Mouse (Mus musculus) kidney, embryonic 15.5 days (tissue): ENCODE data around the gene Cchcr1. TPM values are rescaled to one million over a fixed set of nuclear protein-coding genes. Genes with fewer than 3 reads are reported as not detected.
"Not testable (repeated sequence)": the region's sequence is repeated elsewhere in the genome, so short reads cannot be mapped to it uniquely, and the experiment has no call there.

Experiments used
- ATAC-seq: fragments of 200-750 bp; cut with Nextera tagmentation; replicated peaks from 2 replicates; pipeline ENCODE4 v1.8.0; 2017; ENCODE audit warnings: moderate TSS enrichment; ENCODE audit not compliant: low FRiP score
- H3K27ac ChIP-seq: fragments of 300-500 bp; sonication (generic); 2 replicates; pipeline ENCODE4 v1.5.1; 2015; ENCODE audit warnings: mild to moderate bottlenecking, inconsistent platforms
- H3K27me3 ChIP-seq: fragments of 300-500 bp; sonication (generic); 2 replicates; pipeline ENCODE4 v1.6.1; 2015; ENCODE audit warnings: inconsistent platforms
- H3K36me3 ChIP-seq: fragments of 300-500 bp; sonication (generic); 2 replicates; pipeline ENCODE4 v1.6.1; 2015; ENCODE audit warnings: inconsistent platforms
- H3K4me1 ChIP-seq: fragments of 300-500 bp; sonication (generic); 2 replicates; pipeline ENCODE4 v1.6.1; 2015; ENCODE audit warnings: inconsistent platforms
- H3K4me2 ChIP-seq: fragments of 300-500 bp; sonication (generic); 2 replicates; pipeline ENCODE4 v1.6.1; 2015; ENCODE audit warnings: moderate library complexity, mild to moderate bottlenecking, inconsistent platforms
- H3K4me3 ChIP-seq: fragments of 300-500 bp; sonication (generic); replicated peaks from 2 replicates; pipeline ENCODE4 v1.5.1; 2015; ENCODE audit warnings: mild to moderate bottlenecking, inconsistent platforms
- H3K9ac ChIP-seq: fragments of 300-500 bp; sonication (generic); 2 replicates; pipeline ENCODE4 v1.6.1; 2015; ENCODE audit warnings: mild to moderate bottlenecking, inconsistent platforms
- H3K9me3 ChIP-seq: fragments of 300-500 bp; sonication (generic); replicated peaks from 2 replicates; pipeline ENCODE4 v1.6.1; 2016; ENCODE audit warnings: inconsistent platforms
- WGBS: fragments of 180-500 bp; shearing (Covaris S2); methylation state at CpG from one replicate; pipeline ENCODE4 v1.1.7; 2015; ENCODE audit warnings: mixed read lengths; 5-methylcytosine and 5-hydroxymethylcytosine counted together
- polyA plus RNA-seq: library from polyadenylated mRNA; unstranded; fragments of >200 nt; fragmentation: Nextera tagmentation; extraction: Ambion mirVana; gene quantifications from 2 replicates; pipeline ENCODE4 v1.2.1, GENCODE M21; 2015

Gene Cchcr1
- polyA plus RNA-seq, 1 experiment from 2014 or later = 21.7 TPM

DNA sequence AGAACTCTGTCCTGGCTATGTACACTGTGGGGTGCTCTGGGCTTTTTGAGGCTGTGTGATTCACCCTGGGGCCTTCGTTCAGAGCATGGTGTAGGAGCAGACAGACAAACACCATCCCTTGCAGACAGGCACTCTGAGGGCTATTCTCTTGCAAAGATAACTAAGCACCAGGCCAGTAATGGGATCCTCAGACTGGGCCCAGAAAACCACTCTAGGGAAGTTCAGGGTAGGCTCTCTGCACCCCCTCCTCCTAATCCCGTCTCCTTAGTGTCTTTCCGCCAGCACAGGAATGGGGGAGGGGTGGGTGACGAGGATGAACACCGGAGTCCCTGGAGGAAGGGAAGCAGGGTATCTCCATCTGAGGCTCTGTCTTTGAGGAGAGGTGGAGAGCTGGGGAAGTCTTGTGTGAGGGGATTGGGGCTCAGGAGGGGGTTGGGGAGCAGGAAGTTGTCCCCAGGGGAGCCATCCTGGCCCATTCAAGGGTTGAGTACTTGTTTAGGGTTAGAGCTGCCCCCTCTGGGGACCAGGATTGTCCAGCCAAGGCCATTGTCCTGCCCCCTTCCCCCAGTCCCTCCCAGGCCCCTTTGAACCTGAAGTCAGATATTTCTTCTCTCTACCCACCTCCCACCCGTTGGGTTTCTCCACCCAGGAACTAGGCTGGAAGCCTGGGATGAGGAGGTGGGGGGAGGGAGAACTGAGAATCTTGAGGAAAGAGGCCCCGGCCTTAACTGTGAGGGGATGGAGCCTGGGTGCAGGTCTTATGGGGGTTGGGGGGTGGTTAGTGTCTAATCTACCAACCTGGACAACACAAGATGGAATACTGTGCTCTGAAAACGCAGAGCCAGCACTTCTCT is 12.0 kb upstream of the Cchcr1 start:
- Histone ChIP-seq H3K27me3 (peaks cover 38% of the 10 kb centered on the region), H3K9me3 (no peaks in the 10 kb centered on the region), H3K4me1 (0 out of 2 replicates have a peak, but pooled peaks cover 3% of the 10 kb centered on the region), H3K9ac (no peak overlapping the region), H3K27ac (no peak overlapping the region), H3K36me3 (no peaks in the 10 kb centered on the region), H3K4me3 (no peak overlapping the region), H3K4me2 (no peak overlapping the region)
- ATAC-seq = no peak
- WGBS = 28% methylated on average over 8 of the region's 8 CpGs

DNA sequence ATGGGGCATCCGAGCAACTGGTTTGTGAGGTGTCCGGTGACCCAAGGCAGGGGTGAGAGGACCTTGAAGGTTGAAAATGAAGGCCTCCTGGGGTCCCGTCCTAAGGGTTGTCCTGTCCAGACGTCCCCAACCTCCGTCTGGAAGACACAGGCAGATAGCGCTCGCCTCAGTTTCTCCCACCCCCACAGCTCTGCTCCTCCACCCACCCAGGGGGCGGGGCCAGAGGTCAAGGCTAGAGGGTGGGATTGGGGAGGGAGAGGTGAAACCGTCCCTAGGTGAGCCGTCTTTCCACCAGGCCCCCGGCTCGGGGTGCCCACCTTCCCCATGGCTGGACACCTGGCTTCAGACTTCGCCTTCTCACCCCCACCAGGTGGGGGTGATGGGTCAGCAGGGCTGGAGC is 11.1 kb upstream of the Cchcr1 start, which contains the start of gene Pou5f1:
TSS of gene Pou5f1 (plus strand) at position 243 of the 400 bp plus-strand sequence.
- no peak within 1 kb of the TSS for H3K4me2 ChIP-seq
- H3K27me3 ChIP-seq = peaks cover 38% of the 10 kb centered on the region
- H3K4me3 ChIP-seq = no peak within 1 kb of the TSS
- no peak within 1 kb of the TSS for H3K9ac ChIP-seq
- no peak within 1 kb of the TSS for H3K27ac ChIP-seq
- 0 out of 2 replicates have a peak, but pooled peaks cover 3% of the 10 kb centered on the region for H3K4me1 ChIP-seq
- no peaks in the 10 kb centered on the region for H3K9me3 ChIP-seq
- 43% methylated on average over 13 of the region's 13 CpGs for WGBS
- H3K36me3 ChIP-seq = no peaks in the 10 kb centered on the region
- no peak for ATAC-seq

DNA sequence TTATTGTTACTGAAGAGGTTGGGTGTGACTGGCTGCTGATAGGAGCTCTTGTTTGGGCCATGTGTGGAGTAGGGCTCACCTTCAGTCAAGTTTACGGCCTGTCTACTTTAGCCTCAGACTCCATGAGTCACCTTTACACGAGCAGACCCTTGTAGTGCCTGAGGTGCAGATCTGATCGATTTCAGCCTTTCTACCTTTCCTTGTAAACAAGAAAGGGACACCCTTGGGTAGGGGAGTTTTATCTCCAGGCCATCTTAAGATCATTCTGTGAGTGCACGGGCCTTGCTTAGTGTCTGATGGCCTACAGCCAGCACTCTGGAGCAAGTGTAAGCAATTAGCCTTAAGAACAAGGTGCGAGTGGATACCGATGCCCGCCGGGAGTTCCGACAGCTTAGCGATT is 10.0 kb upstream of the Cchcr1 start:
- no peak overlapping the region for H3K27ac ChIP-seq
- 18% methylated on average over 10 of the region's 10 CpGs for WGBS
- H3K27me3 ChIP-seq = peaks cover 38% of the 10 kb centered on the region
- no peak overlapping the region for H3K4me3 ChIP-seq
- H3K9ac ChIP-seq = no peak overlapping the region
- no peak for ATAC-seq
- H3K4me2 ChIP-seq = no peak overlapping the region
- H3K4me1 ChIP-seq = 0 out of 2 replicates have a peak, but pooled peaks cover 3% of the 10 kb centered on the region
- H3K36me3 ChIP-seq = no peaks in the 10 kb centered on the region
- no peaks in the 10 kb centered on the region for H3K9me3 ChIP-seq

DNA sequence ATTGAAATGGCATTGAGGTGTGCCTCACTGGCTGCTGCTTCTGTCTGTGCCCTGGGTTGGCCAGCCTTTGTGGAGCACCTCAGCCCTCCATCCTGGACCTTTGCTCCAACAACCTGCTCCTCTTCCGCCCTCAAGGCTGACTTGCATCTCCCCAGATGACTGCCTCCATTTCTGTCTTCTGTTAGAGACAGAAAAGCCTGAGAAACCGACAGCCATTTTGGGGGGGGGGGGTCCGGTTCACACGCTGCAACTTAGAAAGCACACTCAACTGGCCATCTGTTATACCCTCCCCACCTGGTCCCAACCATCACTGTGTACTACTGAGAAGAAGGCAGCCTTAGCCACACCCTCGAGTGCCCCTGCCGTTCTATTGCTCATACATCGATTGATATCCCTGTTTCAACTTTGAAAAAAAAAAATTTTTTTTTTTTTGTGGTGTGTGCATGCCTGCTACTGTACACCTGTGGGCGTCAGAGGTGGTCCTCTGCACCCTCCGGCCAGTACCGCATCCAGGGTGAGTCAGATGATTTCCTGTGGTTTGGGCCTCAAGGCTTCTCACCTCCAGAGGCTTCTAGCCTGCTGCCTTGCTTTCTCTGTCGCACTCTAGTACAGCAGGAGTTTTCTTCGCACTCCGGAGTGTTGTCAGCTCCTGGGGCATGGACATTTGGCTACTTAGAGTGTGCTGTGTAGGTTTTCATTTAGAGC is 9.2 kb upstream of the Cchcr1 start:
- no peak overlapping the region for H3K4me3 ChIP-seq
- ATAC-seq = no peak
- no peaks in the 10 kb centered on the region for H3K4me1 ChIP-seq
- H3K9ac ChIP-seq = no peak overlapping the region
- H3K36me3 ChIP-seq = peaks cover 5% of the 10 kb centered on the region
- H3K9me3 ChIP-seq = no peaks in the 10 kb centered on the region
- H3K4me2 ChIP-seq = no peak overlapping the region
- peaks cover 38% of the 10 kb centered on the region for H3K27me3 ChIP-seq
- no peak overlapping the region for H3K27ac ChIP-seq
- 26% methylated on average over 13 of the region's 13 CpGs for WGBS

DNA sequence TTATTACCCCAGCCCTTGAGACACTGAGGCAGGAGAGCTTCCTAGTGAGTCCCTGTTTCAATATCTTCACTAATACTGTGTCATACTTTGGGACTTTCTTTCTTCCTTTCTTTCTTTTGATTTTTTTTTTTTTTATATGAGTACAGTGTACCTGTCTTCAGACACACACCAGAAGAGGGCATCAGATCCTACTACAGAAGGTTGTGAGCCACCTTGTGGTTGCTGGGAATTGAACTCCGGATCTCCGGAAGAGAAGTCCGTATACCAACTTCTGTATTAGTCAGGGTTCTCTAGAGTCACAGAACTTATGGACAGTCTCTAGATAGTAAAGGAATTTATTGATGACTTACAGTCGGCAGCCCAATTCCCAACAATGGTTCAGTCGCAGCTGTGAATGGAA is 8.6 kb upstream of the Cchcr1 start:
- not testable (repeated sequence) for ATAC-seq, H3K4me3 ChIP-seq, H3K27ac ChIP-seq, H3K36me3 ChIP-seq, H3K9ac ChIP-seq, H3K9me3 ChIP-seq, H3K4me2 ChIP-seq, H3K4me1 ChIP-seq
- H3K27me3 ChIP-seq = peaks cover 38% of the 10 kb centered on the region
- 61% methylated on average over 5 of the region's 5 CpGs for WGBS

DNA sequence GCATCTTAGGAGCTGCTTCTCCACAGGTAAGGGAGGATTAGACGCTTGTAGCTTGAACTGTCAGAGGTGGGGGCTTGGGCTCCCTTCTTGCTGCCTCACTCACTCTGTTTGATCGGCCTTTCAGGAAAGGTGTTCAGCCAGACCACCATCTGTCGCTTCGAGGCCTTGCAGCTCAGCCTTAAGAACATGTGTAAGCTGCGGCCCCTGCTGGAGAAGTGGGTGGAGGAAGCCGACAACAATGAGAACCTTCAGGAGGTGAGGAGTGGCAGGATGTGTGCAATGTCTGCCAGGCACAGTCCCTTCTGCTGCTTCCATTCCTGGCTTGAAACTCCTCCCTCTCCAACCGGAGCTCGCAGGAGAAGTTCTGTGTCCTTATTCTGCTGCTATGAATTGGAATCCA is 7.6 kb upstream of the Cchcr1 start:
- 0 out of 2 replicates have a peak, but pooled peaks have one; percentile 57 for ATAC-seq
- H3K27ac ChIP-seq = no peak overlapping the region
- H3K4me3 ChIP-seq = no peak overlapping the region
- WGBS = 29% methylated on average over 8 of the region's 8 CpGs
- no peak overlapping the region for H3K9ac ChIP-seq
- peaks cover 12% of the 10 kb centered on the region for H3K36me3 ChIP-seq
- peaks cover 4% of the 10 kb centered on the region for H3K4me1 ChIP-seq
- H3K27me3 ChIP-seq = peaks cover 38% of the 10 kb centered on the region
- H3K4me2 ChIP-seq = no peak overlapping the region
- H3K9me3 ChIP-seq = no peaks in the 10 kb centered on the region

DNA sequence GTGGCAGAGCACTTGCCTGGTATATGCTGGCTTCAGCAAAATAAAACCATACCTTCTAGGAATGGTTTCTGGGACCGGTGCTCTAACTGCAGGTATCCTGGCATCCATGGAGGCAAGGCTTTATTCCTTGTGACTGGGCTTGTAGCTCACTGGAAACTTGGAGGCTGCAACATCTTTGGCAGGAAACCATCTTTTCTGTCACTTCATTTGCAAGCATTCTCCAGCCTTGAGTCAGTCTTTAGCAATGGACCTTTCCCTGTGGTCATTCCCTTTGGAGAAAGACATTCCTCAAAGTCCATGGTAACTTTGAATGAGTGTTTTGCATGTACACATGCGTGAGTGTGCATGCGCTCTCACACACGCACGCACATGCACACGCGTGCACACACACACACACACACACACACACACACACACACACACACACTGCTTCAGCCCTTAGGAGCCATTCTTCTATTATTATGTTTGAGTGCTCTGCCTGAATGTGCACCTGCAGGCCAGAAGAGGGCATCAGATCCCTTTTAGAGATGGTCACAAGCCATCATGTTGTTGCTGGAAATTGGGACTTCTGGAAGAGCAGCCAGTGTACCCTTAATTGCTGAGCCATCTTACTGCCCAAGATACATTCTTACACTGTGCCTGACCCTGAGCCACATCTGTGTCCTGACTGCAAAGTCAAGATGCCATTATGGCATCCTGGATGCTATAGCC is 3.8 kb upstream of the Cchcr1 start:
- WGBS = 97% methylated on average over 7 of the region's 7 CpGs
- no peak for ATAC-seq

DNA sequence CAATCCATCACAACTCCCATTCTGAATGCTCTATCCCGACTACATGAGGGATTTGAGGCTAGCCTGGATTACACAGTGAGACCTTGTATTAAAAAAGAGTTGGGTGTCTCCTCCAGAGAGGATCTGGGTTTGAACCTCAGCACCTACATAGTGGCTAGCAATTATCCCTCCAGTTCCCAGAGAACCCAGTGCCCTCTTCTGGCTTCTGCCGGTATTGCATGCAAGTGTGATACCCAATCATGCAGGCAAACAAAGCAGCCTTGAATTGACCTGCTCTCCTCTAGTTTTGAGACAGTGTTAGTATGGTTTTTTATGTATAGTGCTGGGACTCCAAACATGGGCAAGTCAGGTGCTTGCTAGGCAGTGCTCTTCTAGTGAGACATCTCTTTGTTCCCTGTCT is 3.0 kb upstream of the Cchcr1 start:
- Histone ChIP-seq H3K4me2 (peak overlapping the region; percentile 88), H3K4me1 (peaks cover 34% of the 10 kb centered on the region), H3K27ac (no peak overlapping the region), H3K9ac (no peak overlapping the region), H3K36me3 (peaks cover 15% of the 10 kb centered on the region), H3K9me3 (no peaks in the 10 kb centered on the region), H3K4me3 (peak overlapping the region; percentile 68; the same call in 1 of the 2 replicates), H3K27me3 (0 out of 2 replicates have a peak, but pooled peaks cover 3% of the 10 kb centered on the region)
- WGBS = 20% methylated on average over 2 of the region's 2 CpGs
- no peak for ATAC-seq

More for the DNA sequence above, 3.8 kb upstream of the Cchcr1 start:
- Histone ChIP-seq H3K9me3 (no peaks in the 10 kb centered on the region), H3K4me3 (no peak overlapping the region), H3K9ac (no peak overlapping the region), H3K36me3 (peaks cover 15% of the 10 kb centered on the region), H3K27me3 (peaks cover 4% of the 10 kb centered on the region), H3K4me1 (peaks cover 30% of the 10 kb centered on the region), H3K4me2 (no peak overlapping the region), H3K27ac (no peak overlapping the region)

DNA sequence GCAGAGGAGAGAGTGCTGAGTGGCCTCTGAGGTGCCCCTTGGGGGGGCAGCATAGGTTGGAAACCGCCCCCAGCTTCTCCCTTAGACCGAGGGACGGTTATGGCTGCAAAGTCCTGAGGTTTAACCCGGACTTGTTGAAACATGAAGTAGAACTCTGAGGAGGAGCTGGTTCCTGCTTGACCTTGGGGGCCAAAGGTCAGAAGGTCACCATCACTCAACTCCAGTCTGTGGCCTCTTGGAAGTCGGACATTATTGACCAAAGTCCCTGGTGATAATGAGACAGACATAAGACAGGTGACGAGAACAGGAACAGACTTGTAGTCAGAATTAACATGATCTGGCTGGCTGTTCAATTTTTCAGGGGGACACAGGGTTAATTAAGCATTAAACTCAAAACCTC is 2.1 kb upstream of the Cchcr1 start:
- H3K4me1 ChIP-seq = peaks cover 34% of the 10 kb centered on the region
- 40% methylated on average over 6 of the region's 6 CpGs for WGBS

DNA sequence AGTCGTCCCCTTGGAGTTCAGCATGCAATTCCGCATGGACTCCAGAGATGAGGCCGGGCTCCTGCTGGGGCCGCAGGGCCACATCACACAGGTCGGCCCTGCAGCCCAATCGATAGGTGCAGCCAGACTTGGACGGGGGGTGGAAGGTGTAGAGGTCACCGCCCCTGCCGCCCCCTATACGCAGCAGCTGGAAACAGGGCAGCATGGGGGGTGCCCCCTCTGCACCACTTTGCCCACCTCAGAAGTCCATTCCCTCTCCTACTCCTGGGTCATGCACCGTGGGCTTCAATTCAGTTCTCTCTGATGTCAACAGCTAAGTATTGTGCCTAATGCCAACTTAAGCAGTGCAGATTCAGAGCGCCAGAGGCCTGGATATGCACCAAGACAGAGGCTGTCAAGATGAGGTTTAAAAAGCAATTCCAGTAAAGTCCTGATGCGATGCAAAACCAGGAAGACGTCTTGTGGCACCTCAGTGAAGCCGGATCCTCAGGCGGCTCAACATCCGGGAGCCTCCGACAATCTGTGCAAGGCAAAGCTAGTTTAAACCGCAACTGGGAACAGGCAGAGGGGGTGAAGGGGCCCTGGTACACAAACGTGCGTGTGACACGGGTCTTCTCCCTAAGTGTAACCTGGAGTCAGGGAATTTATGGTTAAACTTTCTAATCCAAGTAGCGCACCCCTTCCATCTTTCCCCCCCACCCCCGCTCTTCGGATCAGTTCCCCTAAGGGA is 824 bp upstream of the Cchcr1 start:
- peak overlapping the region; percentile 88 for H3K4me2 ChIP-seq
- ATAC-seq = peak; percentile 13
- H3K27ac ChIP-seq = peak overlapping the region; percentile 51

More for the DNA sequence above, 2.1 kb upstream of the Cchcr1 start:
- Histone ChIP-seq H3K36me3 (peaks cover 15% of the 10 kb centered on the region), H3K9me3 (no peaks in the 10 kb centered on the region), H3K27me3 (no peaks in the 10 kb centered on the region), H3K4me2 (peak overlapping the region; percentile 88), H3K4me3 (peak overlapping the region; percentile 68), H3K9ac (peak overlapping the region; percentile 62; the same call in 1 of the 2 replicates), H3K27ac (no peak overlapping the region)
- no peak for ATAC-seq

DNA sequence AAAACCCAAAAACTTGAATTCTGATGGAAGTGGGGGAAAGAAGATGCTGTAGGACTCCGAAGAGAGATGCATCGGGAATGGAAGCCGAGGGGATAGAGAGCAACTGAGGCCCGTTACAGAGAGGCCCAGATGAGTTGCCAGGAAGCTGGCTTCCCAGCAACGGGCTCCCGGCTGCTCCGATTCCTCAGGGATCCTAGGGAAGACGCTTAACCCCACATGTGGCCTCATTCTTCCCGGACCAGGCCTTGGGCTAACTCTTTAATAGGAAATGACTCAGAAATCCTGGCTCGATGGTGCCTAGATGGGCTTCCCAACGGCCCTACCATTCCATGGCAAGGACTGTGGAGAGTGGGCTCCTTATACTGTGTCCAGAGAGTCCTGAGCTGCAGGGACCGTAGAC is 626 bp downstream of the Cchcr1 start:
- Histone ChIP-seq H3K4me1 (peaks cover 34% of the 10 kb centered on the region), H3K27me3 (no peaks in the 10 kb centered on the region), H3K9me3 (no peaks in the 10 kb centered on the region), H3K4me2 (peak overlapping the region; percentile 88), H3K9ac (peak overlapping the region; percentile 48), H3K36me3 (peaks cover 24% of the 10 kb centered on the region), H3K4me3 (peak overlapping the region; percentile 68), H3K27ac (peak overlapping the region; percentile 73)
- no peak for ATAC-seq
- 5% methylated on average over 12 of the region's 12 CpGs for WGBS

More for the DNA sequence above, 824 bp upstream of the Cchcr1 start:
- H3K9me3 ChIP-seq = no peaks in the 10 kb centered on the region
- peaks cover 19% of the 10 kb centered on the region for H3K36me3 ChIP-seq
- peaks cover 34% of the 10 kb centered on the region for H3K4me1 ChIP-seq
- H3K9ac ChIP-seq = peak overlapping the region; percentile 62
- peak overlapping the region; percentile 68 for H3K4me3 ChIP-seq
- 4% methylated on average over 25 of the region's 25 CpGs for WGBS
- no peaks in the 10 kb centered on the region for H3K27me3 ChIP-seq
